Mouse (Mus musculus): Measurements from ENCODE around the gene Dip2a.

Gene Dip2a

DNA sequence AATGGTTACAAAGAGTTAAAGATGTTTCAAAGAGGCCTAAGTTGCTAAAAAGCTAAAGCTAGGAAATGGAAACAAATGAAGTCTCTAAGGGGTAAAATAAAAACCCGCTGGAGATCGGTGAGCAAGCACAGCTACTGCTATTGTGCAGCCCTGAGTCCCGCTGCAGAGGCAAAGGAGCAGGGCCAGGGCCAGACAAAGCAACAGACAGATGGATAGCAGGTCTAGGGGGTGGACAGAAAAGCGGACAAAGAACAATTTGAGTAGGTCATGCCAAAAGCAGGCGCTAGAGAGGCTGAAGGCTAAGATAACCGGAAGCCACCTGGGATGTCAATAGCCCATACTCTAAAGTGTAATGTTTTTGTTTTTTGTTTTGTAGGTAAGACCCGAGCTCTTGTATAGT lies 94.2 kb downstream of the Dip2a start:
- no peak for ATAC-seq (ENCODE audit: insufficient number of reproducible peaks, low FRiP score, low TSS enrichment)

GRCm38 (mm10) chr10:76248647-76248968 lies 96.5 kb downstream of the Dip2a start:
- ATAC-seq (ENCODE audit: insufficient number of reproducible peaks, low FRiP score, low TSS enrichment) = no peak

GRCm38 (mm10) chr10:76247960-76248646 lies 97.0 kb downstream of the Dip2a start:
- ATAC-seq (ENCODE audit: insufficient number of reproducible peaks, low FRiP score, low TSS enrichment) = no peak

- no peak for ATAC-seq (ENCODE audit: insufficient number of reproducible peaks, low FRiP score, low TSS enrichment)
Measured at GRCm38 (mm10) chr10:76246601-76247000, 98.5 kb downstream of the Dip2a start.

GRCm38 (mm10) chr10:76245106-76245505 lies 100.0 kb downstream of the Dip2a start:
- no peak for ATAC-seq (ENCODE audit: insufficient number of reproducible peaks, low FRiP score, low TSS enrichment)

DNA sequence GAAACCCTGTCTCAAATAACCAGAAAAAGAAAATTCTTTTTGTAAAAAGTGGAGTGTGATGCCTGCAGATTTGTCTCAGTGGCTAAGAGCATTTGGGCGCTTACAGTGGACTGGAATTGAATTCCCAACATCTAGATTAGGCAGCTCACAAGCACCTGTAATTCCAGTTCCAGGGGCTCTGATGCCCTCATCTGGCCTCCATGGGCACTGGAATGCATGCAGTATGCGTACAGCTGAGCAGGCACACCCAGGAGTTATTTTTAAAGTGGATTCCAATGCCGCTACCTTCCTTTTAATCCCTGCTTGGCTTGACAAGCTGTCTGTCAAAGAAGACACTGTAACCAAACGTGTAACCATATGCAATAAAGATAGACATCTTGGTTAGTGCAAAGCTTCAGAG lies 105.7 kb downstream of the Dip2a start:
- no peak for ATAC-seq (ENCODE audit: insufficient number of reproducible peaks, low FRiP score, low TSS enrichment)

- peak; percentile 97 for ATAC-seq (ENCODE audit: insufficient number of reproducible peaks, low FRiP score, low TSS enrichment)
Measured at GRCm38 (mm10) chr10:76237341-76238225, 107.5 kb downstream of the Dip2a start, which contains the start of gene Prmt2. Prmt2 (minus strand) TSS chr10:76237865.

DNA sequence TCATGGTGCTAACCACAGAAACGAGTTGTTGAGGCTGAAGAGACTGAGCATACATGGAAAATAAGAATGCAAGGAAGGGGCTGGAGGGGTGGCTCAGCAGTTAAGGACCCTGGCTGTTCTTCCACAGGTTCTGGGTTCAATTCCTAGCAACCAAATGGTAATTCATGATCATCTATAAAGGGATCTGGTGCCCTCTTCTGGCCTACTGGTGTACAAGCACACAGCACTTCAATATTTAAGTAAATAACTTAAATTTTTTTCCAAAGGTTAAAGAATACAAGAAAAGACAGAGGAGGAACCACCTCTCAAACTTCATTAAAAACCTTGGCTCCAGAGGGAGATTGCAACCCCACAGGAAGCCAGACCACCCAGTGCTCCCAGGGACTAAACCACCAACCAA lies 115.5 kb downstream of the Dip2a start:
- no peak for ATAC-seq (ENCODE audit: insufficient number of reproducible peaks, low FRiP score, low TSS enrichment)

- no peak for ATAC-seq (ENCODE audit: insufficient number of reproducible peaks, low FRiP score, low TSS enrichment)
Measured at GRCm38 (mm10) chr10:76225944-76226343, 119.1 kb downstream of the Dip2a start.

GRCm38 (mm10) chr10:76218240-76218639 lies 126.9 kb downstream of the Dip2a start:
- no peak for ATAC-seq (ENCODE audit: insufficient number of reproducible peaks, low FRiP score, low TSS enrichment)

DNA sequence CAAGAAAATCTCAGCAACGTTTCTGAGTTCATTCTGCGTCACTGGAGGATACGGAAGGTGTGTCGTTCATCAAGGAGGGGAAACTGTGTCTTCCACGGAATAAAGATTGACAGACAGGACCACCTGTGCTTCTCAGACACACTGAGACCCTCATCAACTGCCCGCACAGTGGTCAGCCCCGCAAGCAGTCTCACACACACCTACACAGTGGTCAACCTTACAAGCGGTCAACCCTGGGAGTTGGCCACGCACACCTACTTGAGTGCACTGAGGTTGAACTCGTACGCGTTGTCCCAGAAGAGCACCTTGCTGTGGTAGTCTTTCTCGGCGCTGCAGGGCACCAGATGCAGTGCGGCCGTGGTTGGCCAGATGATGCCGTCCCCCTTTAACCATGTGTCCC lies 128.0 kb downstream of the Dip2a start:
- no peak for ATAC-seq (ENCODE audit: insufficient number of reproducible peaks, low FRiP score, low TSS enrichment)

DNA sequence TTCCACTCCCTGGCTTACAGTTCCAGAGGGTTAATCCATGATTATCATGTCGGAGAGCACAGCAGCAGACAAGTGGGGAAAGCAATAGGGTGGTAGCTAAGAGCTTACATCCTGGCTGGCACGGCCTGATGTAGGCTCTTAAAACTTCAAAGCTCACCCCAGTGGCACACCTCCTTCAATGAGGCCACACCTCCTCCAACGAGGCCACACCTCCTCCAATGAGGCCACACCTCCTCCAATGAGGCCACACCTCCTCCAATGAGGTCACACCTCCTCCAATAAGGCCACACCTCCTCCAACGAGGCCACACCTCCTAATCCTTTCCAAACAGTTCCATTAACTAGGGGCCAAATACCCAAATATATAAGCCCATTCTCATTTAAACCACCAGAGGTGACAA lies 130.9 kb downstream of the Dip2a start:
- no peak for ATAC-seq (ENCODE audit: insufficient number of reproducible peaks, low FRiP score, low TSS enrichment)

DNA sequence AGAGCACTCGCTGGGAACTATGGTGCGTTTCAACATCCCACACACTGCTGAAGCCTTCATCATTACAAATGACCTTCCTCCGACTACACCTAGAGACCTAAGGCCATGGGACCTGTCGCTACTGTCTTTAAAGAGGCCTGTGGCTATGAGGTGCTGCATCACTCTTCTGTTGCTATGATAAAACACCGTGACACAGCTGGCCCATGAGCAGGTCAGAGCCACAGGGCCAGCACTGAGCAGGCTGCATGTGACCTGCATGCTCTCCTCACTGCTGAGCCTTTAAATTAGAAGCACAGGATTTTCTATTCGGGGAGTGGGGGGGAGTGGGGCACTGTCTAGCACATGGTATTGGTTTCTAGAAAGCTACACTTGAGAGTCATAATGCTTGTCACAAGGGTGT lies 133.0 kb downstream of the Dip2a start:
- no peak for ATAC-seq (ENCODE audit: insufficient number of reproducible peaks, low FRiP score, low TSS enrichment)

- ATAC-seq (ENCODE audit: insufficient number of reproducible peaks, low FRiP score, low TSS enrichment) = no peak
Measured at GRCm38 (mm10) chr10:76210806-76211205, 134.3 kb downstream of the Dip2a start.
